Mouse (Mus musculus) activated CD4-positive, CD25-positive, alpha-beta regulatory T cell, adult 4 months (primary cell): ENCODE measurements around the gene Cbx3. TPM values are rescaled to one million over a fixed set of nuclear protein-coding genes. Genes with fewer than 3 reads are reported as not detected.

Experiments
- ATAC-seq: one replicate; pipeline ENCODE4 v1.8.0; 2017
- polyA plus RNA-seq, 2 experiments: library from polyadenylated mRNA; unstranded; fragments of 100-300 nt; shearing (Covaris generic); gene quantifications; one replicate each; pipeline ENCODE4 v1.2.1; 2017

Gene Cbx3
- 100 to 1,000 TPM; 744 to 779 TPM for polyA plus RNA-seq

- peak; percentile 44 for ATAC-seq
Observed at GRCm38 (mm10) chr6:51470311-51471178, at the start of gene Cbx3. Gene Cbx3, plus strand, starts transcription at chr6:51470360.

GRCm38 (mm10) chr6:51423466-51424122, 46.6 kb upstream of the Cbx3 start:
- ATAC-seq: no peak

GRCm38 (mm10) chr6:51424537-51424936, 45.6 kb upstream of the Cbx3 start:
- no peak for ATAC-seq

GRCm38 (mm10) chr6:51432535-51433397, 37.4 kb upstream of the Cbx3 start, which contains the start of gene Nfe2l3:
Gene Nfe2l3, plus strand, starts transcription at chr6:51432670.
- peak; percentile 77 for ATAC-seq

GRCm38 (mm10) chr6:51434270-51434669, 35.9 kb upstream of the Cbx3 start:
- ATAC-seq: no peak

DNA sequence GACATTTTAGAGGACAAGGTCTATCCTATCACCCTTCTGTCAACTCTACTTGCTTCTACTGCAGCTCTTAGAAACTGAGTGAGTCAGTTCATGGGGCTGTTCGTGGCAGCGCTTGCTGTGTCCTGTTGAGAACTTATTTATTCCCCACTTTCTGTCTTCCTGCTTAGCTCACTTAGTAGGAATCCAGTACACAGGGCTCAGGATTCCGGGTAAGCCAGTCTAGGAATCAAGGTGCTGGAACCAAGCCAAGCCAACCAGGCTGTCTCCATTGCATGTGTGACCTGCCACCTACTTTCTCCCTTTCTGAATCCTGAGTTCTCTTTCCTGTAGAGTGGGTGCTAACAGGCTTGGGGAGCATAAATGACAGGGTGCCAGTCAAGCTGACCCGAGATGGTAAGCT, 32.5 kb upstream of the Cbx3 start:
- no peak for ATAC-seq

DNA sequence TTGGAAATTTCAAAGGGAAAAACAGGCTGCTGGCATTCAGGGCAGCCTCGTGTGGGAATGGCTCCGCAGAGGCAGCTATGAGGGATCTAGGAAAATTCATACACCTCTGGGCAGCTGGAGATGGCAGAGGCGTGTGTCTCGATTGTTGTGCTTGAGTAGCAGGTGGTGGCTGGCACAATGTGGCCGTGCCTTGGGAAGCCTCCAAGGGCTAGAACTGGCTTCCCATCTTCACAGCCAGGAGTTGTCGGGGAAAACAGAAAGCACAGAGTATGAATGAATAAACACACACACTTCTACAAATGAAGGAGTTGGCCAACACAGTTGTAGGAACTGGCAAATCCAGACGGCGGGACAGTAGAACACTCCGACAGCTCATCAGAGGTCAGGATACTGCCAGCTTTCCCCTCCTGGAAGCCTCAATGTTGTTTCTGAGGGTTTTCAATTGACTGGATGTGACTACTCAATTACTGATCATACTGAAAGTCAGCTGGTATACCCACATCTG, 31.3 kb upstream of the Cbx3 start:
- ATAC-seq: no peak

DNA sequence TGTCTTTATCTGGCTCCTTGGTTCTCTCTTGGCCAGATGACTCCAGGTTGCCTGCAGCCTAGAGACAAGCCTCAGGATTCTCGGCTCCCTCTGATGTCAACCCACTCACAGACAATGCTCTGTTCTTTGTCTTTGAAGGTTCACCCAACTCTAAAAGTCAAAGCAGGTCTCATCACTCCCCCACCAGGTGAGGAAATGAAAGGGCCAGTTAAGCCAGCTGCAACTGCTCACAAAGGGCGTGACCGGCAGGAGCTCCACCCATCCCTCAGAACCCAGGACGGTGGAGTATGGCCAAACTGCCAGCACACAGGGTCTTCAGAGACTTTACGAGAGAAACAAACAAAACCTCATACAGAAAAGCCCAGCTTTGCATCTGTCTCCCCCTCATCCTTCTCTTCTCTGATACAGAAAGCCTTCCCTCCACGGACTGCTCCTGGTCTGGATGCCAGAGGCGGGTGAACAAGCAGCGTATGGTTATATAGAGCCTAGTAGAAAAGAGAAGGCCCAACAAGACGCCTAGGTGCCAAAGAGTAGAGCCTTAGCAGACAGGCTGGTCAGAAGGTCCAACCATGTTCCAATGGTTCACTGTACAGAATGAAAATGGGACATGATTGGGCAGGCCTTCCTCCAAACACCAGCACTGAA, 27.8 kb upstream of the Cbx3 start:
- ATAC-seq: peak; percentile 19

DNA sequence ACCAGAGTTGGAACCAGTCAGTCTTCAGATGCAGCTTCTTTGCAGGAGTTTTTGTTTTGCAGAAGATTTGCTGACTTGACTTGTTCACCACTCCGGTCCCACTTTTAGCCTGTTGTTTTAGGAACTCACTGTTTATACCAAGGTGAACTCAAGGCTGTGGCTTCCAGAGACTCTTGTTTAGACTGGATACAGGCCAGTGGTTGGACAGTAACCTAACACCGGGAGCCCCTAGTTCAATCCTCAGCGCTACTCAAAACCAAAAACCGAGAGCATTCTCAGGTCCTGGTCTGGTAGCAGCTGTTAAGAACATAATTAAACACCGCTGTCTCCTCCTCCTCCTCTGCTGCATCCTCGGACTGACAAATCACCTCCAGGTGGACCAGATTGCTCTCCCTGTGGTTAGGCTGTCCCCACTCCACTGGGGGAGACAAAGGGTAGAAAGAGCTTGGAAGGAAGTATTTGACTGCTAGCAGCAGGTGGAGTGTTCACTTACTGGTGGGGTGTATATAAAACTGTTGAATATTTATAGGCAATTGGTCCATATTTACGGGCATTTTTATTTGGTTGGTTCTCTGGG, 17.1 kb upstream of the Cbx3 start:
- ATAC-seq: no peak

- ATAC-seq: no peak
Observed at GRCm38 (mm10) chr6:51454949-51455348, 15.2 kb upstream of the Cbx3 start.

DNA sequence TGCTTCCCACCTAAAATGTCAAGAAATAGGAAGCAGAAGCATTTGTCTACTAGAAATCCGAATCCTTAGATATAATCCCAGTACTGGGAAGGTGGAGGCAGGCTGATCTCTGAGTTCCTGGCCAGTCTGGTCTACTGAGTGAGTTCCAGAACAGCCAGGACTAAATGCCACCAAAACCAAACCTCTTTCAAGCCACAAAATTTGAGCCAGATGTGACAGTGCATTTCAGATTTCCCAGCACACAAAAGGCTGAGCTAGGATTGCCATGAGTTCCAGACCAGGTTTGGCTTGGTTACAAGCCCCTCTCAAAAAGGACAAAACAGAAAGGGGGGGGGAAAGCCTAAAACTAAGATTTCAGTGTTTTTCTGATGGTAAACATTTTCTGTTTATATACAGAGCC, 14.0 kb upstream of the Cbx3 start:
- no peak for ATAC-seq

DNA sequence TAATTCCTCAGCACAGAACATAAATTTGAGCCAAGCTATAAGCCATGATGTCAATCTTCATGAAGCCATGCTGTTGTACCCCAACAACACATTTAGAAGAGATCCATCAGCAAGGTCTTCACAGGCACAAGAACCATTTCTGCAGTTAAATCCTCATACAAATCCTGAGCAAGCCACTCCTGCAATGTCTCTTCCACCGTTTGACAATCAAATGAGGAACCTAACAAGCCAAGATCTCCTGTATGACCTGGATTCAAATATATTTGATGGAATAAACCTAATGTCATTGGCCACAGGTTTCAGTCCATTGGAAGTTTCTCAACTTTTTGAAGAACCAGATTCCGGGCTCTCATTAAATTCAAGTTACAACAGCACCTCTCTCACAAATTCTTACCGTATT, 12.9 kb upstream of the Cbx3 start:
- ATAC-seq: no peak

DNA sequence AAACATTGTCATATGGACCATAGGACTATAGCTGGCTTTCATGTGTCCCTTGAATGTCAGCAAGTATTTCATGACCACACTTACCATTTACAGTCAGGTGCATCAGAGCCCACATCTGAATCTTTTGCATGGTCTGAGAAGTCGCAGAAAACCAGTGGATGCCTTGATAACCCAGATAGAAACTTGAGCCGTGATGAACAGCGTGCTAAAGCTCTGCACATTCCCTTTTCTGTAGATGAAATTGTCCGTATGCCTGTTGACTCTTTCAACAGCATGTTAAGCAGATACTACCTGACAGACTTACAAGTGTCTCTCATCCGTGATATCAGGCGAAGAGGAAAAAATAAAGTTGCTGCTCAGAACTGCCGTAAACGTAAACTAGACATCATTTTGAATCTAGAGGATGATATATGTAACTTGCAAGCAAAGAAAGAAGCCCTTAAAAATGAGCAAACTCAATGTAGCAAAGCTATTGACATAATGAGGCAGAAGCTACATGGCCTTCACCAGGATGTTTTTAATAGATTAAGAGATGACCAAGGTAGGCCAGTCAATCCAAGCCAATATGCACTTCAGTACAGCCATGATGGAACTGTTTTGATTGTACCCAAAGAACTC, 12.3 kb upstream of the Cbx3 start:
- no peak for ATAC-seq

- ATAC-seq: no peak
Observed at GRCm38 (mm10) chr6:51458925-51459312, 11.2 kb upstream of the Cbx3 start.

DNA sequence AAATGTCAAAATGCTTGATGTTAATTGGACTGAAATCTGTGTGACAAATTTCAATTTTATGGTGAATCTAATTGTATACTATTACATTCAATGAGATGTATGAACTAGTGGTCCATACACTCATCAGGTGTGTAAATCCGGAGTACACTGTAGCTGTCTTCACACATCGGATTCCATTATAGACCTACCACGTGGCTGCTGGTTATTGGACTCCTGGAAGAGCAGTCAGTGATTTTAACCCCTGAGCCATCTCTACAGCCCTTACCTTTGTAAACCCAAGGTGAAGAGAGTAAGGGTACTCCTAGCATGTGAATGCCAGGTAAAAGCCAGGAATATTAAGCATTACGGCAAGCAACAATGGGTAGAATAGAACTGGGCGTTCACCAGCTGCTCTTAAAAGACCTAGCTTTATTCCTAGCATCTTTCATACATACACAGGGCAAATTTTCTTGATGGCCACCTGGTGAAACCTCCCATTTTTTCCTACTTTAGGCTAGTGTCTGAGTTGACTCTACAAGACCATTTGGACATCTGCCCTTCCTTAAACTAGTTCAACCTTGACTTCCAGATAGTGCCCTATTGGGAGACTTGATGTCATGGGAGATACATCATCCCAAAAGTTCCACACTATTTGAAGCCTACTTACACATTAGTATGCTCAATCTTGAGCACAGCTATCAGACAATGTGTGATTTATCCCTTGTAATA, 10.7 kb upstream of the Cbx3 start:
- ATAC-seq: no peak

GRCm38 (mm10) chr6:51460021-51460360, 10.2 kb upstream of the Cbx3 start:
- no peak for ATAC-seq

DNA sequence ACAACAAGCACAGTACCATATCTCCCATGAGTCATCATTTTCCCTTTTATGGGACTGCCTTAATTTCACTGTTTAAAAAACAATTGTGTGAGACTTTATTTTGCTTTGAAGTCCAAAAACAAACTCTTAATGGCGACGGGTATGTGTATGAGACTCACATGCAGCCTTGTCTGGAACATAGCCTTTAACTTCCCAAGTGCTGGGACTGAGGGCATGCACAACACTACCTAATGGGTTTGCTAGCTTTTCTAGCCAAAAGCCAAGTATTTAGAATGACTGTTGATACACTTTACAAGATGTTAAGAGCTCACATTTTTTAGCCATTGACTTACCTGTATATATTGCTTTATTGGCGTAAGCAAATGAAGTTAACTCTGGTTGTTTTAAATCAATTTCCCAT, 9.8 kb upstream of the Cbx3 start:
- no peak for ATAC-seq

- no peak for ATAC-seq
Observed at GRCm38 (mm10) chr6:51467649-51468048, 2.5 kb upstream of the Cbx3 start.

GRCm38 (mm10) chr6:51468891-51469561, 1.1 kb upstream of the Cbx3 start:
- ATAC-seq: peak; percentile 13

GRCm38 (mm10) chr6:51469715-51470310, 347 bp upstream of the Cbx3 start, which contains the start of gene Hnrnpa2b1:
Gene Hnrnpa2b1, minus strand, starts transcription at chr6:51469894.
- peak; percentile 81 for ATAC-seq
